8 mouse cellular contexts compared by ENCODE assay signal in genomic region chr6:54809531-54810313, GRCm38 (mm10). TPM values are rescaled to one million over a fixed set of nuclear protein-coding genes. Genes with fewer than 3 reads are reported as not detected.
DNase-seq lines count a peak whose midpoint lies in the region; ATAC-seq and TF ChIP-seq lines count a peak whose summit lies in the region.

No protein-coding gene starts in this region.

- no peak overlapping the region for H3K4me3 ChIP-seq in heart, embryonic 11.5 days (ENCODE audit: low read depth, low read length)
- H3K4me3 ChIP-seq in heart, embryonic 10.5 days, result no peak overlapping the region
- no peak overlapping the region for H3K4me3 ChIP-seq in bone marrow macrophage, adult 2 months (ENCODE audit: insufficient read depth, low read length)
- no peak overlapping the region for H3K4me3 ChIP-seq in heart, postnatal 0 days (ENCODE audit: low read depth, low read length)
- no peak overlapping the region for H3K4me3 ChIP-seq in left cerebral cortex, adult 2 months
- no peak overlapping the region for H3K4me3 ChIP-seq in midbrain, postnatal 0 days (ENCODE audit: low read depth, low read length)

- TF ChIP-seq CTCF in bone marrow macrophage, adult 2 months (IDR thresholded peaks at IDR 0.05; ENCODE audit: low read depth, low read length), result no peak
- TF ChIP-seq CTCF in heart, postnatal 0 days (IDR thresholded peaks at IDR 0.05; ENCODE audit: low read depth), result peak; percentile 77
- TF ChIP-seq CTCF in left cerebral cortex, adult 2 months (IDR thresholded peaks at IDR 0.05), result peak; percentile 52
- TF ChIP-seq CTCF in midbrain, postnatal 0 days (IDR thresholded peaks at IDR 0.05), result peak; percentile 79

- no peak for TF ChIP-seq POLR2A in bone marrow macrophage, adult 2 months (IDR thresholded peaks at IDR 0.05; ENCODE audit: borderline replicate concordance, low read depth, low read length)

- no peaks in the 10 kb centered on the region for H3K36me3 ChIP-seq in heart, embryonic 11.5 days (ENCODE audit: control insufficient read depth, insufficient read depth, low read length)
- H3K36me3 ChIP-seq in heart, embryonic 10.5 days, result no peaks in the 10 kb centered on the region
- H3K36me3 ChIP-seq in heart, postnatal 0 days (replicated peaks; ENCODE audit: control insufficient read depth, insufficient read depth, low read length), result no peaks in the 10 kb centered on the region
- no peaks in the 10 kb centered on the region for H3K36me3 ChIP-seq in midbrain, postnatal 0 days (ENCODE audit: insufficient read depth, low read length)

- H3K9me3 ChIP-seq in heart, embryonic 11.5 days (replicated peaks; ENCODE audit: control insufficient read depth, low read length), result no peaks in the 10 kb centered on the region
- H3K9me3 ChIP-seq in heart, embryonic 10.5 days, result no peaks in the 10 kb centered on the region
- no peaks in the 10 kb centered on the region for H3K9me3 ChIP-seq in heart, postnatal 0 days (replicated peaks; ENCODE audit: control insufficient read depth, low read length)
- H3K9me3 ChIP-seq in midbrain, postnatal 0 days (ENCODE audit: low read length), result no peaks in the 10 kb centered on the region

- ATAC-seq in heart, embryonic 11.5 days (replicated peaks; ENCODE audit: insufficient number of reproducible peaks, low FRiP score, low TSS enrichment), result 0 out of 2 replicates have a peak, but pooled peaks have one; percentile 18
- peak; percentile 93 for ATAC-seq in CD4-positive, CD25-positive, alpha-beta regulatory T cell, adult 4 months
- ATAC-seq in heart, postnatal 0 days (ENCODE audit: insufficient read depth, low read depth), result peak; percentile 82
- ATAC-seq in midbrain, postnatal 0 days (ENCODE audit: low FRiP score), result peak; percentile 60

- intact Hi-C loops in left cerebral cortex, adult 2 months (cut with DNase I), result loop anchor here (5.0 kb wide), 1 partner anchor 208 kb away; no protein-coding TSS in a partner anchor

- no peak overlapping the region for H3K9ac ChIP-seq in heart, embryonic 11.5 days (ENCODE audit: low read depth, low read length)
- H3K9ac ChIP-seq in heart, postnatal 0 days (replicated peaks; ENCODE audit: low read depth, low read length), result no peak overlapping the region
- H3K9ac ChIP-seq in midbrain, postnatal 0 days (replicated peaks; ENCODE audit: low read length, poor library complexity, severe bottlenecking), result no peak overlapping the region

- no peak for DNase-seq in heart, embryonic 10.5 days (ENCODE audit: low spot score)
- DNase-seq in heart, postnatal 0 days (ENCODE audit: low spot score), result peak; percentile 66
- peak; percentile 19 to 43 for DNase-seq in left cerebral cortex, adult 2 months (ENCODE audit: extremely low spot score in 1 of 2, low spot score in 2 of 2)
- DNase-seq in midbrain, postnatal 0 days (ENCODE audit: low spot score), result peak; percentile 86
- no peak for DNase-seq in urinary bladder, postnatal 25 days (ENCODE audit: low spot score)

- H3K27ac ChIP-seq in heart, embryonic 11.5 days (ENCODE audit: low read depth, low read length), result no peak overlapping the region
- H3K27ac ChIP-seq in heart, embryonic 10.5 days, result no peak overlapping the region
- peak overlapping the region; percentile 86 for H3K27ac ChIP-seq in bone marrow macrophage, adult 2 months (ENCODE audit: insufficient read depth, low read depth, low read length)
- H3K27ac ChIP-seq in heart, postnatal 0 days (ENCODE audit: low read depth), result no peak overlapping the region
- no peak overlapping the region for H3K27ac ChIP-seq in left cerebral cortex, adult 2 months
- H3K27ac ChIP-seq in midbrain, postnatal 0 days (ENCODE audit: low read depth, low read length), result no peak overlapping the region

- 57% methylated on average over 7 of the region's 7 CpGs for WGBS in heart, embryonic 11.5 days (ENCODE audit: insufficient replicate concordance)
- 53% methylated on average over 7 of the region's 7 CpGs for WGBS in heart, embryonic 10.5 days
- WGBS in heart, postnatal 0 days, result 39% methylated on average over 7 of the region's 7 CpGs
- 55% methylated on average over 7 of the region's 7 CpGs for WGBS in midbrain, postnatal 0 days

- no peaks in the 10 kb centered on the region for H3K27me3 ChIP-seq in heart, embryonic 11.5 days (ENCODE audit: control insufficient read depth, insufficient read depth, low read length)
- H3K27me3 ChIP-seq in heart, embryonic 10.5 days (ENCODE audit: insufficient read depth, poor library complexity, severe bottlenecking), result 0 out of 2 replicates have a peak, but pooled peaks cover 5% of the 10 kb centered on the region
- no peaks in the 10 kb centered on the region for H3K27me3 ChIP-seq in heart, postnatal 0 days (ENCODE audit: control insufficient read depth, insufficient read depth, low read length)
- no peaks in the 10 kb centered on the region for H3K27me3 ChIP-seq in midbrain, postnatal 0 days (ENCODE audit: insufficient read depth, low read length)

- 0 out of 2 replicates have a peak, but pooled peaks cover 3% of the 10 kb centered on the region for H3K4me1 ChIP-seq in heart, embryonic 11.5 days (ENCODE audit: control insufficient read depth, insufficient read depth, low read length)
- H3K4me1 ChIP-seq in heart, embryonic 10.5 days, result peaks cover 10% of the 10 kb centered on the region; the same call in 1 of the 2 replicates
- peaks cover 37% of the 10 kb centered on the region for H3K4me1 ChIP-seq in bone marrow macrophage, adult 2 months (ENCODE audit: control insufficient read depth, insufficient read depth, low read length)
- H3K4me1 ChIP-seq in heart, postnatal 0 days (ENCODE audit: control insufficient read depth, insufficient read depth), result peaks cover 19% of the 10 kb centered on the region
- H3K4me1 ChIP-seq in midbrain, postnatal 0 days (ENCODE audit: insufficient read depth, low read length), result no peaks in the 10 kb centered on the region

- H3K4me2 ChIP-seq in heart, embryonic 11.5 days, result no peak overlapping the region
- no peak overlapping the region for H3K4me2 ChIP-seq in heart, postnatal 0 days (ENCODE audit: low read depth, low read length)
- no peak overlapping the region for H3K4me2 ChIP-seq in midbrain, postnatal 0 days (ENCODE audit: low read depth, low read length, poor library complexity, severe bottlenecking)

- no peak for TF ChIP-seq EP300 in heart, postnatal 0 days (IDR thresholded peaks at IDR 0.05; ENCODE audit: low read depth)

RNA-seq across cellular contexts. Expression of gene Znrf2, which starts 7.0 kb away (rescaled TPM):
- 3.1 and 3.2 TPM in 2 replicates for polyA plus RNA-seq in heart, embryonic 11.5 days (2014; fragmentation: Nextera tagmentation; extraction: Ambion mirVana)
- 2.1 and 2.9 TPM in 2 replicates for polyA plus RNA-seq in heart, embryonic 10.5 days (2016; fragmentation: Nextera tagmentation; extraction: Ambion mirVana)
- 10 to 100 TPM; 22.9 to 26.1 TPM for polyA plus RNA-seq in CD4-positive, CD25-positive, alpha-beta regulatory T cell, adult 4 months (2017; shearing (Covaris generic))
- 104 and 108 TPM in 2 replicates for polyA plus RNA-seq in bone marrow macrophage, adult 2 months (2012; ENCODE audit: insufficient read depth, insufficient read length, missing spikeins)
- total RNA-seq in heart, postnatal 0 days (2014; rRNA removed; ENCODE audit: low replicate concordance), result 7.1 and 31.3 TPM in 2 replicates
- polyA plus RNA-seq in heart, postnatal 0 days (2015; fragmentation: Nextera tagmentation; extraction: Ambion mirVana), result 3.7 and 4.3 TPM in 2 replicates
- total RNA-seq in left cerebral cortex, adult 2 months (2021), result 10 to 100 TPM; 13.7 to 14.1 TPM
- 32.8 and 49.4 TPM in 2 replicates for total RNA-seq in midbrain, postnatal 0 days (2014; rRNA removed)
- 5.7 and 6.5 TPM in 2 replicates for polyA plus RNA-seq in midbrain, postnatal 0 days (2015; fragmentation: Nextera tagmentation; extraction: Ambion mirVana)

Comparison
In these comparisons a context has a peak if more than half of its experiments do, and no peak if none do; other contexts are left out.
1. DNase-seq: peak in heart, postnatal 0 days (single experiment), left cerebral cortex, adult 2 months (2 of 2) and midbrain, postnatal 0 days (single experiment); none in heart, embryonic 10.5 days (single experiment) and urinary bladder, postnatal 25 days (single experiment).
2. ATAC-seq: peak in every context shown above with its lines; median percentile 93 in CD4-positive, CD25-positive, alpha-beta regulatory T cell, adult 4 months; 82 in heart, postnatal 0 days; 60 in midbrain, postnatal 0 days; 18 in heart, embryonic 11.5 days.